Mouse (Mus musculus): ENCODE measurements at regions not wholly inside any gene's neighbourhood (a gene's known extent, or its start where the extent isn't known, plus 50 kb on each side); places are given as distances from the start of the nearest gene placed in this dataset.
A peak's percentile ranks its signal among the peaks of the same experiment; 100 is the strongest.

GRCm38 (mm10) chr1:118759141-118759932 is 131.6 kb downstream of the Tfcp2l1 start:
- H3K4me3 ChIP-seq (ENCODE audit: low read depth, low read length): no peak overlapping the region
- H3K4me1 ChIP-seq (ENCODE audit: insufficient read depth, low read depth, low read length): no peaks in the 10 kb centered on the region
- H3K27me3 ChIP-seq (ENCODE audit: insufficient read depth, low read length): no peaks in the 10 kb centered on the region
- no peak for TF ChIP-seq GATA1 (IDR thresholded peaks at IDR 0.05; ENCODE audit: borderline replicate concordance, low read length)
- H3K36me3 ChIP-seq (replicated peaks): no peaks in the 10 kb centered on the region
- DNase-seq (ENCODE audit: low spot score) (no peak), ATAC-seq (ENCODE audit: extremely low read depth, insufficient number of reproducible peaks, low FRiP score, poor library complexity, severe bottlenecking) (peak; percentile 42; the same call in 1 of the 2 replicates)
- peaks cover 47% of the 10 kb centered on the region for H3K9me3 ChIP-seq (replicated peaks)

GRCm38 (mm10) chr1:118765525-118765924 is 137.8 kb downstream of the Tfcp2l1 start:
- ATAC-seq (ENCODE audit: extremely low read depth, insufficient number of reproducible peaks, low FRiP score, poor library complexity, severe bottlenecking): no peak

GRCm38 (mm10) chr1:118768831-118769230 is 141.1 kb downstream of the Tfcp2l1 start:
- no peak for ATAC-seq (ENCODE audit: extremely low read depth, insufficient number of reproducible peaks, low FRiP score, poor library complexity, severe bottlenecking)
- no peaks in the 10 kb centered on the region for H3K4me1 ChIP-seq (ENCODE audit: insufficient read depth, low read depth, low read length)
- TF ChIP-seq TAL1 (conservative IDR thresholded peaks at IDR 0.05; ENCODE audit: low read depth, low read length): no peak
- TF ChIP-seq GATA2 (IDR thresholded peaks at IDR 0.05; ENCODE audit: borderline replicate concordance, low read depth, low read length): no peak
- TF ChIP-seq CTCF (IDR thresholded peaks at IDR 0.05; ENCODE audit: low read depth, low read length): no peak
- TF ChIP-seq POLR2AphosphoS5 (IDR thresholded peaks at IDR 0.05; ENCODE audit: insufficient replicate concordance, low read depth, low read length): no peak
- DNase-seq (ENCODE audit: low spot score): no peak
- H3K9me3 ChIP-seq (replicated peaks): peaks cover 80% of the 10 kb centered on the region
- H3K4me3 ChIP-seq (ENCODE audit: low read depth, low read length): no peak overlapping the region
- no peaks in the 10 kb centered on the region for H3K27me3 ChIP-seq (ENCODE audit: insufficient read depth, low read length)
- no peaks in the 10 kb centered on the region for H3K36me3 ChIP-seq (replicated peaks)

More at GRCm38 (mm10) chr1:118765525-118765924, 137.8 kb downstream of the Tfcp2l1 start:
- TF ChIP-seq CTCF (IDR thresholded peaks at IDR 0.05; ENCODE audit: low read depth, low read length) (no peak), POLR2AphosphoS5 (IDR thresholded peaks at IDR 0.05; ENCODE audit: insufficient replicate concordance, low read depth, low read length) (no peak), TAL1 (conservative IDR thresholded peaks at IDR 0.05; ENCODE audit: low read depth, low read length) (no peak), GATA2 (IDR thresholded peaks at IDR 0.05; ENCODE audit: borderline replicate concordance, low read depth, low read length) (no peak), GATA1 (IDR thresholded peaks at IDR 0.05; ENCODE audit: borderline replicate concordance, low read length) (no peak)
- H3K36me3 ChIP-seq (replicated peaks): no peaks in the 10 kb centered on the region
- no peak for DNase-seq (ENCODE audit: low spot score)
- no peak overlapping the region for H3K4me3 ChIP-seq (ENCODE audit: low read depth, low read length)
- no peaks in the 10 kb centered on the region for H3K4me1 ChIP-seq (ENCODE audit: insufficient read depth, low read depth, low read length)
- H3K9me3 ChIP-seq (replicated peaks): peaks cover 60% of the 10 kb centered on the region
- H3K27me3 ChIP-seq (ENCODE audit: insufficient read depth, low read length): no peaks in the 10 kb centered on the region

- H3K4me1 ChIP-seq (ENCODE audit: insufficient read depth, low read depth, low read length): no peaks in the 10 kb centered on the region
- TF ChIP-seq GATA2 (IDR thresholded peaks at IDR 0.05; ENCODE audit: borderline replicate concordance, low read depth, low read length): no peak
- no peak for TF ChIP-seq GATA1 (IDR thresholded peaks at IDR 0.05; ENCODE audit: borderline replicate concordance, low read length)
- no peak for TF ChIP-seq TAL1 (conservative IDR thresholded peaks at IDR 0.05; ENCODE audit: low read depth, low read length)
- TF ChIP-seq CTCF (IDR thresholded peaks at IDR 0.05; ENCODE audit: low read depth, low read length): peak; percentile 15; the same call in 1 of the 2 replicates
- no peak for ATAC-seq (ENCODE audit: extremely low read depth, insufficient number of reproducible peaks, low FRiP score, poor library complexity, severe bottlenecking)
- peak overlapping the region; percentile 21; the same call in 1 of the 2 replicates for H3K4me3 ChIP-seq (ENCODE audit: low read depth, low read length)
- peaks cover 75% of the 10 kb centered on the region for H3K9me3 ChIP-seq (replicated peaks)
- DNase-seq (ENCODE audit: low spot score): no peak
- no peaks in the 10 kb centered on the region for H3K36me3 ChIP-seq (replicated peaks)
- no peaks in the 10 kb centered on the region for H3K27me3 ChIP-seq (ENCODE audit: insufficient read depth, low read length)
Observed at GRCm38 (mm10) chr1:118772261-118772660, 144.5 kb downstream of the Tfcp2l1 start.

GRCm38 (mm10) chr1:118776594-118777441 is 149.1 kb downstream of the Tfcp2l1 start:
- TF ChIP-seq GATA2 (IDR thresholded peaks at IDR 0.05; ENCODE audit: borderline replicate concordance, low read depth, low read length) (no peak), TAL1 (conservative IDR thresholded peaks at IDR 0.05; ENCODE audit: low read depth, low read length) (no peak), CTCF (IDR thresholded peaks at IDR 0.05; ENCODE audit: low read depth, low read length) (no peak)
- no peak for DNase-seq (ENCODE audit: low spot score)
- no peak for ATAC-seq (ENCODE audit: extremely low read depth, insufficient number of reproducible peaks, low FRiP score, poor library complexity, severe bottlenecking)
- Histone ChIP-seq H3K27me3 (ENCODE audit: insufficient read depth, low read length) (no peaks in the 10 kb centered on the region; the same call in 1 of the 2 replicates), H3K9me3 (replicated peaks) (peaks cover 79% of the 10 kb centered on the region), H3K4me3 (ENCODE audit: low read depth, low read length) (no peak overlapping the region), H3K4me1 (ENCODE audit: insufficient read depth, low read depth, low read length) (no peaks in the 10 kb centered on the region), H3K36me3 (replicated peaks) (no peaks in the 10 kb centered on the region)
